Mouse (Mus musculus) forebrain, embryonic 16.5 days (tissue): ENCODE results near the gene Ascl1. TPM values are rescaled to one million over a fixed set of nuclear protein-coding genes. Genes with fewer than 3 reads are reported as not detected.

Experiments
- ATAC-seq: fragments of 200-750 bp; cut with Nextera tagmentation; 2 replicates; pipeline ENCODE4 v1.8.0; 2017; ENCODE audit warnings: mild to moderate bottlenecking, moderate library complexity
- H3K27ac ChIP-seq: fragments of 300-500 bp; sonication (generic); 2 replicates; pipeline ENCODE4 v1.5.1; 2014; ENCODE audit warnings: low read length, control low read depth
- H3K27me3 ChIP-seq: fragments of 300-500 bp; sonication (generic); replicated peaks from 2 replicates; pipeline ENCODE4 v1.6.1; 2014; ENCODE audit warnings: low read length; ENCODE audit not compliant: control insufficient read depth, insufficient read depth
- H3K36me3 ChIP-seq: fragments of 300-500 bp; sonication (generic); 2 replicates; pipeline ENCODE4 v1.6.1; 2014; ENCODE audit not compliant: control insufficient read depth, insufficient read depth
- H3K4me1 ChIP-seq: fragments of 300-500 bp; sonication (generic); replicated peaks from 2 replicates; pipeline ENCODE4 v1.6.1; 2014; ENCODE audit warnings: low read length; ENCODE audit not compliant: control insufficient read depth, insufficient read depth
- H3K4me2 ChIP-seq: fragments of 300-500 bp; sonication (generic); 2 replicates; pipeline ENCODE4 v1.6.1; 2014; ENCODE audit warnings: mild to moderate bottlenecking, low read length, control low read depth
- H3K4me3 ChIP-seq: fragments of 300-500 bp; sonication (generic); replicated peaks from 2 replicates; pipeline ENCODE4 v1.5.1; 2014; ENCODE audit warnings: mild to moderate bottlenecking, low read length, control low read depth
- H3K9ac ChIP-seq: fragments of 300-500 bp; sonication (generic); replicated peaks from 2 replicates; pipeline ENCODE4 v1.6.1; 2014; ENCODE audit warnings: low read depth, low read length, control low read depth
- H3K9me3 ChIP-seq: fragments of 300-500 bp; sonication (generic); 2 replicates; pipeline ENCODE4 v1.6.1; 2016; ENCODE audit warnings: low read length; ENCODE audit not compliant: control insufficient read depth
- WGBS: fragments of 180-500 bp; shearing (Covaris S2); extraction: QIAGEN DNeasy Blood & Tissue Kit; methylation state at CpG from one replicate; pipeline ENCODE4 v1.1.7; 2014; 5-methylcytosine and 5-hydroxymethylcytosine counted together
- polyA plus RNA-seq: library from polyadenylated mRNA; unstranded; fragments of >200 nt; fragmentation: Nextera tagmentation; extraction: Ambion mirVana; gene quantifications from 2 replicates; pipeline ENCODE4 v1.2.1, GENCODE M21; 2015

Gene Ascl1
- polyA plus RNA-seq, 1 experiment from 2014 or later, result 15.7 TPM

GRCm38 (mm10) chr10:87501659-87502042 is 8.2 kb upstream of the Ascl1 start:
- H3K9ac ChIP-seq, result peak overlapping the region; percentile 33
- peak; percentile 62 for ATAC-seq
- no peak overlapping the region; the same call in 1 of the 2 replicates for H3K4me3 ChIP-seq

DNA sequence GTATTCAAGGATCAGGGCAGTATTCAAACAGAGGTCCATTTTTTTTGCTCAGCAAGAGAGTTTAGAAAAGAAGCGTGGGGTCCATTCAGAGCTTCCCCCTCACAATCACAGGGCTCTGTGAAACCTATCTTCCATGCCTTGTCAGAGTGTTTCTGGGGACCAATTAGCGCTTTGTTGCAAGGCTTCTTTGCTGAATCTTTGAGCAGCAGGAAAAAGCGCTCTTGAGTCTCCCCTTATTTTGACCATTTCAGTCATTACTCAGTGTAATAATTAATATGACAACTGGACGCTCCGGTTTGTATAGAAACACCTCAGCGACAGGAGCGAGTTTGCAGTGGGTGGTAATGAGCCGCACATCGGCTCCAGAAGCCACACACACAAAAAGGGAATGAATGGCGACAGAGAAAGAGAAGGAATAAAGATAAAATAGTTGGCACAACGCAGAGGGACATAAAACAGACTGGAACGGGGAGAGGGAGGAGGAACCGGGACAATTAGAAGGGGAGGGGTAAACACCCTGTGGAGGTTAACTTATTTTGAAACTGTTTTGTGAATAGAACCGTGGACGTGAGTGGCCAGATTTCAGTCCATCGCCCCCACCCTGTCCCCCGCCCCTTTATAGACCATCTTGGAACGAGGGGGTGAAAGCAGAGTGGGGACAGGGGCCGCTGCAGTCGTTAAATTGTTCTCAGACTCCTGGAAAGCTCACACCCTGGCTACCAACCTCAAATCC is 7.6 kb upstream of the Ascl1 start:
- Histone ChIP-seq H3K4me3 (peak overlapping the region; percentile 11), H3K4me1 (peaks cover 19% of the 10 kb centered on the region), H3K9me3 (no peaks in the 10 kb centered on the region), H3K36me3 (no peaks in the 10 kb centered on the region), H3K27ac (peak overlapping the region; percentile 13; the same call in 1 of the 2 replicates), H3K9ac (peak overlapping the region; percentile 33), H3K27me3 (peaks cover 7% of the 10 kb centered on the region), H3K4me2 (peak overlapping the region; percentile 41)
- under 1% methylated on average over 20 of the region's 20 CpGs for WGBS
- ATAC-seq, result peak; percentile 37

More at GRCm38 (mm10) chr10:87501659-87502042, 8.2 kb upstream of the Ascl1 start:
- H3K27me3 ChIP-seq, result peaks cover 6% of the 10 kb centered on the region
- H3K27ac ChIP-seq, result no peak overlapping the region
- H3K9me3 ChIP-seq, result no peaks in the 10 kb centered on the region
- H3K36me3 ChIP-seq, result no peaks in the 10 kb centered on the region
- peaks cover 19% of the 10 kb centered on the region for H3K4me1 ChIP-seq
- 3% methylated on average over 7 of the region's 7 CpGs for WGBS
- peak overlapping the region; percentile 41 for H3K4me2 ChIP-seq

DNA sequence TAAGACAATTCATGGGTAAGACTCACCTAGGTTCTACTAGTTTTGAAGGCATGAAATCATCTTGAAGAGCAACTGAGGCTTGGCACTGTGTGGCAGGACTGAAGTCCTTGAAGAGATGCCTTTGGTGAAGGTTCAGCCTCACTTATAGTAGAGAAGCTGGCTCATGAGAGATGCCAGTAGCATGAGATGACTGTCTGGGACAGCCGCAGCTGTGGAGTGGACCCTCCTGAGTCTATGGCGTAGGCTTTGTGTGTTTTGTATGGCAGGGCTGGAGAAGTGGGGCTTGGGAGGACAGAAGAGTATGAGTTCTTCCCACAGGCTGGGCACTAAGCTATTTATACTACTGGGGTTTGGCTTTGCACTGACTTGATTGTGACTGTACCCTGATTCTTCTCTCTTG is 3.6 kb upstream of the Ascl1 start:
- Histone ChIP-seq H3K36me3 (no peaks in the 10 kb centered on the region), H3K4me3 (no peak overlapping the region), H3K4me2 (no peak overlapping the region), H3K4me1 (peaks cover 30% of the 10 kb centered on the region), H3K9ac (no peak overlapping the region), H3K27me3 (peaks cover 7% of the 10 kb centered on the region), H3K9me3 (no peaks in the 10 kb centered on the region), H3K27ac (no peak overlapping the region)
- 93% methylated on average over 2 of the region's 2 CpGs for WGBS
- ATAC-seq, result no peak

DNA sequence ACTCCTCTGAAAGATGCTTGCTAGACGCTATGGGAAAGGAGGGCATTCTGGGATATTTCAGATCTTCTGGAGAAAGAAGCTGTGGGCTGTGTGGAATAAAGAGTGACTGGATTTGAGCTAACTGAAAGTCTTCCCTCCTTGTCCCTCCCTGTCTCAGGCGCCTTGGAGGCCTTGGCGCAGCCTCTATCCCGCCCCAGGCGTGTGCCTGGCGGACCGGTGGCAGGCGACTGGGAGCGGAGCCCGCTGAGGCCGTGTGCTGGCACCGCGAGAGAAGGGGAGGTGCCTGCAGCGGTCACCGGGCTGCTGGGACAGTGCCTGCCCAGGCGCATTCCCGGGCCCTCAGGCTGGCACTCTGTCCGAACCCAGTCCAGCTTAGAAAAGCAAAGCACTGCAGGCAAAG is 1.1 kb upstream of the Ascl1 start:
- ATAC-seq, result peak; percentile 66
- under 1% methylated on average over 18 of the region's 18 CpGs for WGBS
- no peaks in the 10 kb centered on the region for H3K36me3 ChIP-seq
- peaks cover 30% of the 10 kb centered on the region for H3K4me1 ChIP-seq
- peak overlapping the region; percentile 20; the same call in 1 of the 2 replicates for H3K27ac ChIP-seq
- no peaks in the 10 kb centered on the region for H3K9me3 ChIP-seq
- H3K4me3 ChIP-seq, result peak overlapping the region; percentile 19
- H3K9ac ChIP-seq, result peak overlapping the region; percentile 16
- H3K4me2 ChIP-seq, result peak overlapping the region; percentile 82
- peaks cover 7% of the 10 kb centered on the region for H3K27me3 ChIP-seq

- 0% methylated on average over 4 of the region's 4 CpGs for WGBS
- Histone ChIP-seq H3K4me2 (peak overlapping the region; percentile 82), H3K9me3 (no peaks in the 10 kb centered on the region), H3K36me3 (no peaks in the 10 kb centered on the region), H3K27me3 (peaks cover 7% of the 10 kb centered on the region), H3K9ac (peak overlapping the region; percentile 83), H3K27ac (peak overlapping the region; percentile 20), H3K4me1 (peaks cover 33% of the 10 kb centered on the region), H3K4me3 (peak overlapping the region; percentile 78)
- ATAC-seq, result no peak
These were observed 716 bp upstream of the Ascl1 start for GRCm38 (mm10) chr10:87494176-87494575.

DNA sequence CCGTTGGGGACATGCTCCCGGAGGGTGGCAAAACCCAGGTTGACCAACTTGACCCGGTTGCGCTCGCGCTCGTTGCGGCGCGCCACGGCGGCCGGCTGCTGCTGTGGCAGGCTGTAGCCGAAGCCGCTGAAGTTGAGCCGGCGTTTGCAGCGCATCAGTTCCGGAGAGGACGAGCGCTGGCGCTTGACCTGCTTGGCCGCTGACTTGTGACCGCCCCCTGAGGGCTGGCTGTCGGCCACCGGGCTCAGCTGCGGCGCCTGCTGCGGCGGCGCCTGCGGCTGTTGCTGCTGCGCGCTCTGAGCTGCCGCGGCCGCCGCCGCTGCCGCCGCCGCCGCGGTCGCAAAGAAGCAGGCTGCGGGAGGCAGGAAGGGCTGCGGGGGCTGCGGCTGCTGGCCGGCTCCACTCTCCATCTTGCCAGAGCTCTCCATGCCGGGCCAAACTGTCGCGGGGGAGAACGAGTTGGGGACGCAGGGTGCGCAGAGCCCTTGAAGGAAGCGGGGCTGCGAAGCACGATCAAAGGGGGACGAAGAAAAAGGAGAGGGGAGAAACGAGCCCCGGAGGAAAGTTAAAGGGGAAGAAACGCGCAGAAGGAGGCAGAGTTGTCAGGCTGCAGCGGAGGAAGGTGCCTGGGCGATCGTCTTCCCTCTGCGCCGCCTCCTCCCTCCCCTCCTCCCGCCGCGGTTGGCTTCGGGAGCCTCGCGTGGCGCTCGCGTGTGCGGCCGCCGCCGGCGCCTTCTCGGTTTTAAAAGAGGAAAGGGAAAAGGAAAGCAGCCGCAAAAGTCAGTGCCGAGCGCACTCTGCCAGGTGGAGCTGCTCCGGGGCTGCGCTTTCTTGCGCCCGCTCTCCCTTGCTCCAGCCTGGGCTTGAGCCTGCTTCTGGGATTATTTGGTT is 554 bp downstream of the Ascl1 start:
- peak overlapping the region; percentile 78 for H3K4me3 ChIP-seq
- ATAC-seq, result peak; percentile 23
- peak overlapping the region; percentile 83 for H3K9ac ChIP-seq
- H3K4me2 ChIP-seq, result peak overlapping the region; percentile 82
- WGBS, result under 1% methylated on average over 87 of the region's 90 CpGs
- H3K27ac ChIP-seq, result peak overlapping the region; percentile 92
- H3K36me3 ChIP-seq, result no peaks in the 10 kb centered on the region
- no peaks in the 10 kb centered on the region for H3K9me3 ChIP-seq
- peaks cover 43% of the 10 kb centered on the region for H3K4me1 ChIP-seq
- peaks cover 3% of the 10 kb centered on the region; the same call in 1 of the 2 replicates for H3K27me3 ChIP-seq

DNA sequence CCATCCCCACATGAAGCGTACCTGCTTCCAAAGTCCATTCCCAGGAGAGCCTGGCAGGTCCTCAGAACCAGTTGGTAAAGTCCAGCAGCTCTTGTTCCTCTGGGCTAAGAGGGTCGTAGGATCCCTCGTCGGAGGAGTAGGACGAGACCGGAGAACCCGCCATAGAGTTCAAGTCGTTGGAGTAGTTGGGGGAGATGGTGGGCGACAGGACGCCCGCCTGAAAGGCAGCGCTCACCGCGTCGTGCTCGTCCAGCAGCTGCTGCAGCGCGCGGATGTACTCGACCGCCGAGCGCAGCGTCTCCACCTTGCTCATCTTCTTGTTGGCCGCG is 1.2 kb downstream of the Ascl1 start:
- peak overlapping the region; percentile 82 for H3K4me2 ChIP-seq
- H3K27ac ChIP-seq, result peak overlapping the region; percentile 92
- H3K9me3 ChIP-seq, result no peaks in the 10 kb centered on the region
- peak overlapping the region; percentile 83 for H3K9ac ChIP-seq
- no peaks in the 10 kb centered on the region for H3K36me3 ChIP-seq
- peaks cover 48% of the 10 kb centered on the region for H3K4me1 ChIP-seq
- no peak for ATAC-seq
- H3K4me3 ChIP-seq, result peak overlapping the region; percentile 78
- under 1% methylated on average over 26 of the region's 26 CpGs for WGBS
- H3K27me3 ChIP-seq, result peaks cover 3% of the 10 kb centered on the region; the same call in 1 of the 2 replicates

GRCm38 (mm10) chr10:87491485-87492040 is 1.9 kb downstream of the Ascl1 start:
- no peaks in the 10 kb centered on the region for H3K36me3 ChIP-seq
- H3K9me3 ChIP-seq, result no peaks in the 10 kb centered on the region
- peaks cover 51% of the 10 kb centered on the region for H3K4me1 ChIP-seq
- peak overlapping the region; percentile 83 for H3K9ac ChIP-seq
- H3K27ac ChIP-seq, result peak overlapping the region; percentile 41
- peak overlapping the region; percentile 78 for H3K4me3 ChIP-seq
- ATAC-seq, result no peak
- 3% methylated on average over 11 of the region's 11 CpGs for WGBS
- H3K4me2 ChIP-seq, result peak overlapping the region; percentile 82
- peaks cover 3% of the 10 kb centered on the region; the same call in 1 of the 2 replicates for H3K27me3 ChIP-seq

- peak overlapping the region; percentile 54 for H3K27ac ChIP-seq
- no peak overlapping the region for H3K9ac ChIP-seq
- peak overlapping the region; percentile 18 for H3K4me2 ChIP-seq
- 2% methylated on average over 2 of the region's 2 CpGs for WGBS
- no peaks in the 10 kb centered on the region for H3K9me3 ChIP-seq
- H3K27me3 ChIP-seq, result no peaks in the 10 kb centered on the region
- H3K36me3 ChIP-seq, result no peaks in the 10 kb centered on the region
- H3K4me3 ChIP-seq, result no peak overlapping the region
- peaks cover 59% of the 10 kb centered on the region for H3K4me1 ChIP-seq
- ATAC-seq, result no peak
These were observed 3.1 kb downstream of the Ascl1 start for GRCm38 (mm10) chr10:87490328-87490727.
